Mouse (Mus musculus) lung, adult 2 months (tissue): Measurements from ENCODE around the gene Wdfy4.

Experiments
- CTCF ChIP-seq: fragments of 200-500 bp; IDR thresholded peaks from 2 replicates; pipeline ENCODE4 v1.5.1; 2011; ENCODE audit warnings: mild to moderate bottlenecking, low read length, control low read depth; ENCODE audit not compliant: insufficient read depth
- POLR2A ChIP-seq: fragments of 200-500 bp; IDR thresholded peaks from 2 replicates; pipeline ENCODE4 v1.6.1; 2011; ENCODE audit warnings: low read depth, mild to moderate bottlenecking, control low read depth, low read length, borderline replicate concordance; ENCODE audit errors: extremely low read depth

DNA sequence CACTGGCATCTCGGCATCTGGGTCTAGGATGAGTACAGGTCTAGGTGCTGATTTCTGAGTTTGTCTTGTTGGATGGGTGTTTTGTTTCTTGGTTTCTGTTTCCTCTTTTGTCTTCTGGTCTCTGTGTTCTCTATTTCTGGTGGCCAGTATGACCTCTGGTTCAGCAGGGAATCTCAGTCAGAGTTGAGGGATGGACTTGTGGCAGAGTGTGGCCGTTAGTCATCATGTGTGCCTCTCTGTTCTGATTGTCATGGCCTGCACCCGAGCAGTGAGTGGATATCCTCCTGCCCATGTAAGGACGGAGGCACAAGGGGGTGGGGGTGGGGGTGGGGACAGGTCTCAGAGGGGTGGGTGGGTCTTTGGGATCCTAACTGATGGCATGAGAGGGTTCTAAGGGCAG is 16.9 kb upstream of the Wdfy4 start:
- TF ChIP-seq POLR2A: no peak
- no peak for TF ChIP-seq CTCF
